Mouse (Mus musculus): Measurements from ENCODE around the gene Msx1.

The Msx1 gene

GRCm38 (mm10) chr5:37792154-37792553 is 32.2 kb downstream of the Msx1 start:
- DNase-seq (ENCODE audit: low spot score) = no peak

- DNase-seq (ENCODE audit: low spot score) = no peak
Observed at GRCm38 (mm10) chr5:37784847-37785391, 39.5 kb downstream of the Msx1 start.

- DNase-seq (ENCODE audit: low spot score) = no peak
Observed at GRCm38 (mm10) chr5:37783306-37783705, 41.1 kb downstream of the Msx1 start.

GRCm38 (mm10) chr5:37775681-37776080 is 48.7 kb downstream of the Msx1 start:
- DNase-seq (ENCODE audit: low spot score) = no peak

- DNase-seq (ENCODE audit: low spot score) = no peak
Observed at GRCm38 (mm10) chr5:37774011-37774410, 50.4 kb downstream of the Msx1 start.

- no peak for DNase-seq (ENCODE audit: low spot score)
Observed at GRCm38 (mm10) chr5:37770870-37771269, 53.5 kb downstream of the Msx1 start.

Measured in ovary, adult 18-20 months (tissue).